Mouse (Mus musculus) cerebellum, postnatal 36 days (tissue): Measurements from ENCODE around the gene Kcnk7.

Experiments
- DNase-seq, 2 experiments: peaks; one replicate each; pipeline ENCODE4 v3.0.0; 2021 to 2022; ENCODE audit warnings: mixed read lengths in 2 of 2

Kcnk7 gene

DNA sequence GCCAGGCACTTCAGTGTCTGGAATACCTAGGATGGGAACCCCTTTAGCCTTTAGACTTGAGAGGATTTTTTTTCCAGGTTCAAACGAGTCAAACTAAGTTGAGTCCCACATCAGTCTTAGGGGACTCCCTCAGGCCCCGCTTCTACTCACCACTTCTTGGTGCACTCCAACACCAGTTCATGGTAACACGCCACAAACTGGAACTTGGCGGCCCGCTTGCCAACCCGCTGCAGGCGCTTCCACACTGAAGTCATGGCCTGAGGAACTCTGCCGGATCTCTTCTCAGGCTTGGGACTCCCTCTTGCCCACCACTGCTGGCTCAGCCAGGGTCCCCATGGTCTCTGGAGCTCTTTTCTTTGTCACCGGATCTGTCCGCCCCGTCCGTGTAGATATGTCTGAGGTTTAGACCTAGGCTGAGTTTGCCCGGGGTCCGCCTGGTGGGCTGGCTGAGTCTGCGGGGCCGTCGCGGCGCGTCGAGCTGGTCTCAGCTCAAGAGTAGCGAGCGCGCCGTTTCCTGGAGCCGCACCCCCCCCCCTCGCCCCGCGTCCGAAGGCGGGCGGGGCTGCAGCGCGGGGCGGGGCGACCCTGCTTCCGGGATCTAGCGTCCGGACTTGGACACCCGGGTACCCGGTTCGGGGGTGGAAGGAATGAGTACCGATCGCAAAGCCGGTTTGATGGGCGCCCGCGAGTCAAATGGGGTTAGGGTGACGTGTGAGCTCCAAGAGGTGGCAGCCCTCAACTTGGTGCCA, 21.8 kb downstream of the Kcnk7 start, which contains the start of gene Ehbp1l1:
Ehbp1l1 (minus strand) TSS at position 551 of the 749 bp plus-strand sequence.
- no peak for DNase-seq

DNA sequence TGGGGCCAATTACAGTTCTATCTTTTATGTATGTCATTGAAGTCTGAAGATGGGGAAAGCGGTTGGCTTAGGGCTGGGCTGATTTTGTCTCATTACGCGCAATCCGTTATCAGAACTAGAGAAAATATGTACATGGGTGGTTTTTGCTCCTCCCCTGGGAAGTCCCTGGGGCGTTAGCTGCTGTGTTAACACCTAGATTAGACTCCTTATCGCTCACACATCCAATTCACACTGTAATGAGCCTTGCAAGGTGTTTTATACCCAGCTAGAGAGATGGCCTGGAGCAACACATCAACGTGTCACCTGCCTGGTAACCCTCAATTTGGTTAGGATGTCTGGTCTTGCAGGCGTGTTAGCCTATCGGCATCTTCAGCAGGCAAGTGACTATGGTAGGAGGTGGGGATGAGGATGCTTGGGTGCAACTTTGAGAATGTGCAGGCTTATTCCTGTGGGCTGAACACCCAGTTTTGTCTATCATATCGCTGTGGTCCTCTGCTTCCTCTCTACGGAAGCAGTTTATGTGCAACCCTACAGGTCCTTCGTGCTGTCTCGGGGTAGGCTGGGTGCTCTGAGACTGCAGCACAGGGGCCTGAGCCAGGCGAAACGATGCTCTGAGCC, 22.9 kb downstream of the Kcnk7 start:
- no peak for DNase-seq

DNA sequence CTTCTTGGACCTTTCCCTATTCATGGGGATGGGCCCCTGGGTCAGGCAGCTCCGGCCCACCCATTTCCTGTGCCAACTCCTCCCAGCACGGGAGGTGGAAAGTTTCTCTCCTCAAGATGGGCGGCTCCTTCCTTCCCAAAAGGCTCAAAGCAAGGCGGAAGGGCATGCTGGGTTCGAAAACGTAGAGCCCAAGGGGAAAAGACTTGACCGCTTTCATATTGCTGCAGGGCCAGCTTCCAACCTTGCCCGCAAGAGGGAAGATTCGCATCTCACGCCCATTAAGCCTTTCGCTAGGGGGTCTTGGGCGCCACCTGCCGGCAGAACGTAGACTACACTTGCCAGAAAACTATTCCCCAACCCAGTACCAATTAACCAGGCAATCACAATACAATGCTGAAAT, 23.5 kb downstream of the Kcnk7 start:
- peak; percentile 87 to 89 for DNase-seq

DNA sequence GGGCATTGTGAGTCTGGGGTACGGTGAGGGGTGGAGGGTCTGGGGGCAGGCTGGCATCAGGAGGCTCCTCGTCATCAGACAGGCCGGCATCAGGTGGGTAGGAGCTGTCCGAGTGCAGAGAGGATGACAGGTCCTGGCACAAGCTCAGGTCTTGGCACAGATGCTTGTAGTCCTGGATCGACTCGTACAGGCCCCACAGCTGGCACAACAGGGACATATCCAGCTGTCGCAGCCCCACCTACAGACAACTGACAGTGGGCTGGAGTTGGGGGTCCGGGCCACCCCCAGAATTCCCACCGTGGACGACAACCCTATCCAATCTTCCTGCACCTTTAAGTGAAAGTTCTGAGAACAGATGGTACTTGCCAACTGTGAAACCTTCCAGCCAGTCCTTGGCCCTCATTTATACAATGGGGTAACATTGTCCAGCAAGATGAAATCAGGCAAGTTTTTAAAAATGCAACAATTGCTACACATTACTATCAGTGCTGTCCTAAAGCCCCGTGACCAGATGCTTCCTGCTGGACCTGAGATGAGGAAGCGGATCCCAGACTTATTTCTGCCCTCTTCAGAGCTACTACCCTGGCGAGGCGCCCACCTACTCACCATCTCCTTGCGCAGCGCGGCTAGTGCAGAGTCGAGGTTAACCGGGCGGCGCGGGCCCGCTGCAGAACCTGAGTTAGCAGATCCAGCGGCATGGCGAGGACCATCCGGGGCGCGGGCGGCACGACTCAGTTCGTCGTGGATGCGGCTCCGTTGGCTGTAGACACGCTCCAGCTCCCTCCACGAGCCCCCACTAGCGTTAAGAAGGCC, 24.7 kb downstream of the Kcnk7 start:
- peak; percentile 61 to 63 for DNase-seq

DNA sequence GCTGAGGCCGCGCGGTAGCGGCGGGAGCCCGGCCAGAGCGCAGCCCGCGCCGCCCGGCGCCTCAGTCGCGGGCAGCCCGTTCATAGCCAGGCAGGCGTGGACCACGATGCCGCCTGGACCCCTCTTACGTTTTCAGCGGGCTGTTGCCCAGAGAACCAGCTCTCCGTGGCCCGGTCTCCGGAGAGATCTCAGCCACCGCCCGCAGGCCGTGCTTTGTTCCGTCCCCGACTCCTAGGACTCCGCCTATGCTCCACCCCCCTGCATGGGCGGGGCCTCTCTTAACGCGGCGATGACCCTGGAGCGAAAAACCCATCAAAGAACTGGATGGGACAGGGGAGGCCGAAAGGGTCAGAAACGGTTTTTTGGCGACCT, 25.3 kb downstream of the Kcnk7 start, which contains the start of gene Fam89b:
Fam89b (minus strand) TSS at position 210 of the 372 bp plus-strand sequence.
- DNase-seq, result peak; percentile 82 to 84

DNA sequence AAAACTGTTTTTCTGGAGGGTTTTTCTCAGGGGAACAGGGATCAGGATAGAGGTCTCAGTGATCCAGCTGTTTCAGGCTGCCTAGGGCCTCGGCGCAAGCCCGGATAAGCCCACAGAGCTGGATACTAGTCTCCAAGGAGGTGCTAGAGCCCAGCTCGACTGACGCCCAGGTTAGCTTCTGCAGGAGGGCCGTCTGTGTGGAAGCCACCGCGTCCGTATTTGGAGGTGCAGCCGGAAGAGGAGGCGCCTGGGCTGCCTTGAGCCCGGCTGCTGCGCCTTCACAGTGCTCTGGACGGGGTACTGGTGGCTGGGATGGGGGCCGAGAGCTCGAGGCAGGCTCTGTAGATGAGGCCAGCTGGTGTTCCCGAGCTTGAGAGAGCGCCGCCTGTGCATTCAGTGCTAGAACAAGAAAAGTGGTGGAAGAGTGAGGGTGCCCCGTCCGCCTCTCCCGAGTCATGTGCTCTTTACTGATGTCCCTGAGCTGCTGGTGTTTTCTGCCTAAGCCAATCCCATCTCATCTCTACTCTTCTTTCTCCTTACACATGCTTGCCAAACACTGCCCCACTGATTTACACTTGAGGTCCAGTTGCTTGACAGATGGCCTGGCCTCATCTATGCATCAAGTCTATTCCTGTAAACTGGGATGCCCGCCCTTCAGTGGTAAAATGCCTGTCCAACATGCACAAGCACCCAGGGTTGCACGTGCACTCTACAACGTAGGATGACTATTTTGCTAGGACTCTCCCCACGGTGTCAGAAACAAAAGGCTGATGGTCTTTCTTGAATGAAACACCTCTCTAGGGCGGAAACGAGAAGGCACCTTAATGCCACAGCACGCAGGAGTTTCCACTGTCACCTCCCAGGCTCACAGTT, 26.4 kb downstream of the Kcnk7 start:
- DNase-seq, result peak; percentile 39 to 51

DNA sequence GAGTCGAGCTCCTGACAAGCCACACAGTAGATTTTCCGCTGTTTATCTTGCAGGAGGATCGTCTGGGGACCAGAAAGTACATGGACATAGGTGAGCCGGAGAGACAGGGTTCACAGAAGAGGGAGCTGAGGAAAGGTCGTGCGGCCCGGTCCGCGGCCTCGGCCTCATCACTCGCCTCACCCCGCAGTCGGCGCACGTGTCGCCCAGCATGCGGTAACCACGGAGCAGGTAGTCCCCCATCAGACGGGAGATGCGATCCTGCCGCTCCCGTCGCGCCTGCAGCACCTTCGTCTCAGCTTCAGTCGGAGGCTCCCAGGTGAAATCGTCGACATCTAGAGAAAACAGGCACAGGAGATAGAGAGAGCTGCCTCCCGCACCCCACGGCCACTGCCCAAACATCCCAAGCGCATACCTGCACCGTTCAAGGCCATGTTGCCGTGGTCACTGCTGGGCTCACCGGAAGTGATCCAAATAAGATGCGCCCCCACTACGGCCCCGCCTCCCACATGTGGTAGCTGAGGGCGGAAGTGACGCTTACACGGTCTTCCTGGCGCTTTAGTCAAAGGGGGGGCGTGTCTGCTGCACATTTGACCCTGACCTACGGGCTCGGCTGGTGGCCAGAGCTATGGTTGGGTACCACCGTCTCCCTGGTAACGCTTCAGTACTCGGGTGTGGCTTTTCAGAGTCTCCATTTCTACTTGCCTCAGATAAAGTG, 27.3 kb downstream of the Kcnk7 start:
- DNase-seq, result peak; percentile 94 to 95

DNA sequence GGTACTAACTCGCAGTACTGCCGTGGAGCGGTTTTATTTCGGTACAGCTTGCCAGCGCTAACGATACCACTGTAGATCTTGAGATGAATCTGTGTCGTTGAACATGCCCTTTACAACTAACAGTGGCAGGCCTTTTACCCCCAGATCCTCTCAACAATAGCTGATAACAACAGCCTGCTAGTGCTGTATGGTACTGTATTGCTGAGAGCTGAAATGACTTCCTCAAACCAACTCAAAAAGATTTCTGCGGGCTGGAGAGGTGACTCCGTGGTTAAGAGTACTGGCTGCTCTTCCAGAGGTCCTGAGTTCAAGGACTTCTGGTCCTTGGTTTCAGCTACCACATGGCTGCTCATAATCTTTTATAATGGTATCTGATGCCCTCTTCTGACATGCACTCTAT, 30.2 kb downstream of the Kcnk7 start:
- no peak for DNase-seq

DNA sequence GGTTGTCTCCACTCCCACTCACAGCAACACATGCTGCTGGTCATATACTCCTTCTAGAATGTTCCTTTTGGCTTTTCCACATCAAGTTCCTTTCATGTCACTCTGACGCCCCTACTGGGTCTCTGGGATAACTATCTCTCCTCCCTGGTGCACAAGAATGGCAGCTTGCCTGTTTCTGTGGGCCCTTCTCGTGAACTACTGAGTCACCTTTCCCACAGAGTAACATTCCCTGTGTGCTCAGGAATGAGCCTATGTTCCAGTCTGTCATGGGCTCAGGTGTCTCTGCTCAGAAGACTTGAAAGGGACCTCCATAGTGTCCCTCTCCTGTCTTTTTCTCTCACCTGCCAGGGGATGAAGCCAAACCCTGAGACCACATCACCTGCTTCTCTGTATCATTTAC, 35.3 kb downstream of the Kcnk7 start:
- DNase-seq, result no peak

DNA sequence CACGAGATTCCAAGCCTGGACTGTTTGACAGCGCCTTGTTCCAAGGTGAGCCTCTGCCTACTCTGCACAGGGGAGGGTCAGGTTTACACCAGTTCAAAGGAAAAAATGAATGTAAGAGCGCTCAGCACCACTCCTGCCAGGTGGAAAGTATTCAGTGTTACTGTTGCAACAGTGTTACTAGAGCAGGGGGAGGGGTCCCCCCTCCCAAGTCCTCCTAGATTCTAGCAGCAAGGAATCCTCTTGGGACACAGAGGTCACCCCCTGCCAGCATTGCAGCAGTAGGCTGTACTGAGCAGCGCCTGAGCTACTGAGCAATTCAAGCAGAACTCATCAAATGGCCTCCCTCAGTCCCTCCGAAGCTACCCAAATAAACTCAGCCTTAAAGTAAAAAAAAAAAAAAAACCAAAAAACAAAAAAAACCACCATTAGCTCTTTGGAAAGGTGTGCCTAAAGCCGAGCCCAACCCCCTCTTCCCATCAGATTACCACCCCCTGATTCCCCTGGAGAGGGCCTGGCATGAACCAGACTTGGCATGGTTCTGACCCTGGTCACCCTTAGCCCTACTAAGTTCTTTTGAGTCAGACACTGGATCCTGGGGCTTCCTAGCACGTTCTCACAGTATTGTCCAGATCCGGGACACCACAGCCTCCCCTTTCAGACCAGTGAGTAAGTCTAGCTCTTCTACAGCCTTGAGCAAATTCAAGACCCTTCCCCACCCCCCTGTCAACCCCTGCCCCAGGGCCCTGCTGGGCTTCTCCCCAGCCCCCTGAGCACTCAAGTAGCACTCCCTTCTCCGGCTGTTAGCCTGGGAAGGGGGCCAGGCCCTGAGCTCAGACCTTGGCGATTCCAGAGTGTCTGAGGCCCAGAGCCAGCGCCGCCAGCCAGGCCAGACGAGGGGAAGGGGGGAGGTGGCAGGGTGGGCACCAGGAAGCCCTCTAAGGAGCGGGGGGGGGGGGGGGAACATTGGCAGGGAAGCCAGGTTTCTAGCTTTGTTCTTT, 36.5 kb downstream of the Kcnk7 start, which contains the start of gene Ltbp3:
Ltbp3 (plus strand) TSS at position 585 of the 998 bp plus-strand sequence.
- DNase-seq, result peak; percentile 73 to 84

DNA sequence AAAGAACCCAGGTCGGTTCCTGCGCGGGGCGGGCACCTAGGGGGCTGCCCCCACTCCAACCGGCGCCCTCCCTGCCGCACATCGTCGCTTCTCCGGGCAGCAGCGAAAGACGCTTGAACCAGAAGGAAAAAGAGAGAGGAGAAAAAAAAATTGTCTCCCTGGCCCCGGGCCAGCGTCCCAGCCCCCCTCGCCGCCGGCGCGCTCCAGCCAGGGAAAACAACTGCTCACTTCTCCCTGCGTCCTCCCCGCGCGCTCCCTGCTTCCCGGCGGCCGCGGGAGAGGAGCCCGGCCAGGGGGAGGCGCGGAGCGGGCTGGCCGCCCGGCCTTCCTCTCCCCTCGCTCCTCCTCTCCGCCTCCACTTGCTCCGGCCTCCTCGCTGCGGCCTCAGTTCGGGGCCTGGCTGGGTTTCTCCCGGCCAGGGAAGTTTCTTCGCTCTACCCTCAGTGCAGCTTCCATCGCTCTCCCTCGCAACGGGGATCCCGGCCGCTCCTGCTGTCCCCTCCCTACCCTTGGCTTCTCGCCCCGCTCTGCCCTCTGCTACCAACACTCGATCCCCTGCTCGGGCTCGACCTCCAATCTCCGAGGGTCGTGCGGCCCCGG, 37.6 kb downstream of the Kcnk7 start:
- peak; percentile 73 to 75 for DNase-seq

DNA sequence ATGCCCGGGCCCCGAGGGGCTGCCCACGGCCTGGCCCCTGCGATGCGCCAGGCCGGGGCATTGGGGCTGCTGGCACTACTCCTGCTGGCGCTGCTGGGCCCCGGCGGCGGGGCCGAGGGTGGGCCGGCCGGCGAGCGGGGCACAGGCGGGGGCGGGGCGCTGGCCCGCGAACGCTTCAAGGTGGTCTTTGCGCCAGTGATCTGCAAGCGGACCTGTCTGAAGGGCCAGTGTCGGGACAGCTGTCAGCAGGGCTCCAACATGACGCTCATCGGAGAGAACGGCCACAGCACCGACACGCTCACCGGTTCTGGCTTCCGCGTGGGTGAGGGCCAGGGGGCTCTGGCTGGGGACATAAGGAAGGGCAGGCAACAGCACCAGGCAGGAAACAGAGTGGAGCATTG, 38.1 kb downstream of the Kcnk7 start:
- DNase-seq, result peak in 1 of 2 experiments; percentile 58

DNA sequence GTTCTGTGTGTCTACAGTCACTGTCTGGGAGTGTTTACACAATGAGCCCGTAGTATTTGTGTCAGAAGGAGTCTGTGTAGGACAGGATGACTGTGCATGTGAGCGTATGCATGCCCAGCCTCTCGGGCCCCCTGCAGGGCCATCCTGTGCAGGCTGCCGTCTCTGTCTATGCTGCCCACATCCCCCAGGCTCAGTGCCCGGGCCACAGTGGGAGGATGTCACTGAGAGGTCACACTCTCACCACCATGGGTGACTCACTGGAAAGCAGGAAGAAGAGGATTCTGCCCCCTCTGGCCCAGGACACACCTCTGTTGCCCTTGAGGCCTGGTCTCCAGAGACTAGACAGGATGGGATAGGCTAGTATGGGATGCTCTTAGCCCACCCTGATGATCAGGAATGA, 39.4 kb downstream of the Kcnk7 start:
- peak; percentile 65 to 74 for DNase-seq

DNA sequence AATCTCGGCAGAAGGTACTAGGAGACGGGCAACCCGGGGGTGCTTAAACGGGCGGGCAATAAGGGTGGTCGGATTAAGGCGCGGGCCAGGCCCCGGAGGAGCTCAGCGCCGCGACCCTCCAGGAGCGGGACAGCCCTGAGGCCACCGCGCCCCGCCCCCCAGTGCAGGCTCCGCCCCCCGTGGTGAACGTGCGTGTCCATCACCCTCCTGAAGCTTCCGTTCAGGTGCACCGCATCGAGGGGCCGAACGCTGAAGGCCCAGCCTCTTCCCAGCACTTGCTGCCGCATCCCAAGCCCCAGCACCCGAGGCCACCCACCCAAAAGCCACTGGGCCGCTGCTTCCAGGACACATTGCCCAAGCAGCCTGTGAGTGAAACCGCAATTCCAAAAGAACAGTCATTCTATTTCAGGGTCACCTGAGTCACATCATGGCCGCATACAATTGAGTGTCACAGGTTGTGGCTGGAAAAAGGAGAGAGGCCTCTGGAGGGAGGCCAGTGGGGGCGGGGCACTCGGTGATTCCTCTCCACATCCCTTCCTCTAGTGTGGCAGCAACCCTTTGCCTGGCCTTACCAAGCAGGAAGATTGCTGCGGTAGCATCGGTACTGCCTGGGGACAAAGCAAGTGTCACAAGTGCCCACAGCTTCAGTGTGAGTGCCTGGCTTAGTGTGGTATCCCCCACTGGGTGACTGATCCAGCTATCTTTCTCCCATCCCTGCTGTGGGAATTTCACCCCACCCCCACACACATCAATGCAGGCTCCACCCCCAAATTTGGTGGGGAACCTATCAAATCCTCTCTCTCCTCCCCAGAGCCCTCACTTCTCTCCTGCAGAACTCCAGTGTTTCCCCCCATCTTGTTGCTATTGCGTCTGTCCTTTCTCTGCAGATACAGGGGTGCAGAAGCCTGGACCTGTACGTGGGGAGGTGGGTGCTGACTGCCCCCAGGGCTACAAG, 41.9 kb downstream of the Kcnk7 start:
- DNase-seq, result no peak

DNA sequence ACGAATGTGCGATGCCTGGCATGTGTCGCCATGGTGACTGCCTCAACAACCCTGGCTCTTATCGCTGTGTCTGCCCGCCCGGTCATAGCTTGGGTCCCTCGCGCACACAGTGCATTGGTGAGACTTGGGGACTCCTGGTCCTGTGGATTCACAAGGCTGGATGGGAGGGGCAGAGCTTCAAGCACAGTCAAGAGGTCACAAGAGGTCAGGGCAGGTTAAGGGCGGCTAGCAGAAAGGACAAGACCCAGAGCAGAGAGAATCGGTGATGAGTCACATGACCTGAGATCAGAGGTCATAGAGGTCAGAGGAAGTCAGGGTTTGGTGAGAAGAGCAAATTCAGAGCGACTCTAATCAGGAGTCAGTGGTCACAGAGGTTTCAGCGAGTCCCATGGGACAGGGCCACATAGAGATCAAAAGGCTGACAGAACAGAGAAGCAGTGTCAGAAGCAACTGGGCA, 42.8 kb downstream of the Kcnk7 start:
- no peak for DNase-seq

DNA sequence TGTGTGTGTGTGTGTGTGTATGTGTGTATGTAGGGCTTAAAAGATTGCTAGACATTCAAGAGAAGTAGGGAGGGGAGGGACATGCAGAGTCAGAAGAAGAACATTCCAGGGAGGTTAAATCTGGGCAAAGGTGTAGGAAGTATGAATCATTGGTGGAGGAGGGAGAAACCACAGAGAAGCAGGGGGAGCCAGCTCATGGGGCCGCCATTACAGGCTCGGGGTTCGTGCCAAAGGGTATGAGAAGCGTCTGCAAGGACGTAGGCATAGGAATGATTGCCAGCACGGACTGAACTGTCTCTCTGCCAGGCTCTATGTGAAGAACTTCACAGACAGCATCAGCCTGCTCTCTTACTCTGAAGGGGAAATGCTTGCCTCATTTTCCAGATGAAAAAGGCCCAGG, 45.3 kb downstream of the Kcnk7 start:
- DNase-seq, result no peak

DNA sequence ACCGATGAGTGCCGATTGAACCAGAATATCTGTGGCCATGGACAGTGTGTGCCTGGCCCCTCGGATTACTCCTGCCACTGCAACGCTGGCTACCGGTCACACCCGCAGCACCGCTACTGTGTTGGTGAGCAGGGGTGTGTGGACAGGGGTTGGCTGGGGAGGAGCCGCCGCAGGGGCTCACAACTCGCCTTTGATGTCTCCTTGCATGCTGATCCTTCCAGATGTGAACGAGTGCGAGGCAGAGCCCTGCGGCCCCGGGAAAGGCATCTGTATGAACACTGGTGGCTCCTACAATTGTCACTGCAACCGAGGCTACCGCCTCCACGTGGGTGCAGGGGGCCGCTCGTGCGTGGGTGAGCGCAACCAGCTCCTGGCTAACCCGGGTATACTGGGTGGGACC, 46.8 kb downstream of the Kcnk7 start:
- no peak for DNase-seq

DNA sequence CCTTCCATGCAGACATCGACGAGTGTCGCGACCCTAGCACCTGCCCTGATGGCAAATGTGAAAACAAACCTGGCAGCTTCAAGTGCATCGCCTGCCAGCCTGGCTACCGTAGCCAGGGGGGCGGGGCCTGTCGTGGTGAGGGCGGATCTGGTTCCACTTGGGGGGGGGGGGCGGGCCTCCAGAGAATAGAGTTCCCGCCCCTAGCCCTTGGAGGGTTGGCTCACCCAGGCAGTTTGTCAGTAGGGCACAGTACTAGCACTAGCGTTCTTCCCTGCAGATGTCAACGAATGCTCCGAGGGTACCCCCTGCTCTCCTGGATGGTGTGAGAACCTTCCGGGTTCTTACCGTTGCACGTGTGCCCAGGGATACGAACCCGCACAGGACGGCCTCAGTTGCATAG, 47.6 kb downstream of the Kcnk7 start:
- DNase-seq, result peak in 1 of 2 experiments; percentile 43
